Mouse (Mus musculus) hindbrain, postnatal 0 days (tissue): ENCODE measurements at regions not wholly inside any gene's neighbourhood (a gene's known extent, or its start where the extent isn't known, plus 50 kb on each side); places are given as distances from the start of the nearest gene placed in this dataset.

Experiments
- ATAC-seq: fragments of 200-750 bp; cut with Nextera tagmentation; 2 replicates; pipeline ENCODE4 v1.8.0; 2017; ENCODE audit warnings: mild to moderate bottlenecking, moderate TSS enrichment, moderate library complexity
- DNase-seq: peaks from one replicate; pipeline ENCODE4 v3.0.0-alpha.2; 2015; ENCODE audit warnings: low spot score
- H3K27ac ChIP-seq: fragments of 300-500 bp; sonication (generic); 2 replicates; pipeline ENCODE4 v1.5.1; 2014; ENCODE audit warnings: mild to moderate bottlenecking
- H3K27me3 ChIP-seq: fragments of 300-500 bp; sonication (generic); 2 replicates; pipeline ENCODE4 v1.6.1; 2014; ENCODE audit warnings: low read length, mixed read lengths; ENCODE audit not compliant: insufficient read depth
- H3K36me3 ChIP-seq: fragments of 300-500 bp; sonication (generic); 2 replicates; pipeline ENCODE4 v1.6.1; 2014; ENCODE audit warnings: low read length, mixed read lengths; ENCODE audit not compliant: insufficient read depth
- H3K4me1 ChIP-seq: fragments of 300-500 bp; sonication (generic); 2 replicates; pipeline ENCODE4 v1.6.1; 2014; ENCODE audit warnings: antibody characterized with exemption, low read length, mixed read lengths; ENCODE audit not compliant: insufficient read depth
- H3K4me2 ChIP-seq: fragments of 300-500 bp; sonication (generic); 2 replicates; pipeline ENCODE4 v1.6.1; 2014; ENCODE audit warnings: low read depth, mild to moderate bottlenecking, low read length, moderate library complexity, mixed read lengths
- H3K4me3 ChIP-seq: fragments of 300-500 bp; sonication (generic); 2 replicates; pipeline ENCODE4 v1.5.1; 2014; ENCODE audit warnings: low read length
- H3K9ac ChIP-seq: fragments of 300-500 bp; sonication (generic); replicated peaks from 2 replicates; pipeline ENCODE4 v1.6.1; 2014; ENCODE audit warnings: mild to moderate bottlenecking, low read length, moderate library complexity, mixed read lengths
- H3K9me3 ChIP-seq: fragments of 300-500 bp; sonication (generic); 2 replicates; pipeline ENCODE4 v1.6.1; 2016; ENCODE audit warnings: low read length, mixed read lengths
- CTCF ChIP-seq: IDR thresholded peaks from 2 replicates; pipeline ENCODE4 v1.5.1; 2016; ENCODE audit warnings: antibody characterized with exemption, control low read depth, low read depth
- WGBS: fragments of 180-500 bp; shearing (Covaris S2); extraction: QIAGEN DNeasy Blood & Tissue Kit; methylation state at CpG from one replicate; pipeline ENCODE4 v1.1.7; 2014; 5-methylcytosine and 5-hydroxymethylcytosine counted together

- Histone ChIP-seq H3K4me1 (no peaks in the 10 kb centered on the region), H3K9me3 (no peaks in the 10 kb centered on the region), H3K27ac (no peak overlapping the region), H3K27me3 (no peaks in the 10 kb centered on the region), H3K4me3 (no peak overlapping the region), H3K9ac (no peak overlapping the region), H3K4me2 (no peak overlapping the region), H3K36me3 (no peaks in the 10 kb centered on the region)
- DNase-seq (no peak), ATAC-seq (no peak)
- no peak for TF ChIP-seq CTCF
- WGBS = 53% methylated on average over 11 of the region's 11 CpGs
Measured at GRCm38 (mm10) chr1:138362684-138363472, 89.3 kb downstream of the Atp6v1g3 start.

GRCm38 (mm10) chr1:138369953-138370482 lies 96.5 kb downstream of the Atp6v1g3 start:
- Histone ChIP-seq H3K9me3 (no peaks in the 10 kb centered on the region), H3K36me3 (no peaks in the 10 kb centered on the region), H3K9ac (no peak overlapping the region), H3K4me1 (no peaks in the 10 kb centered on the region), H3K4me2 (no peak overlapping the region), H3K27me3 (no peaks in the 10 kb centered on the region), H3K27ac (no peak overlapping the region), H3K4me3 (no peak overlapping the region)
- TF ChIP-seq CTCF = no peak
- ATAC-seq = no peak
- DNase-seq = no peak

GRCm38 (mm10) chr1:138371474-138371873 lies 97.9 kb downstream of the Atp6v1g3 start:
- ATAC-seq (no peak), DNase-seq (no peak)
- no peaks in the 10 kb centered on the region for H3K36me3 ChIP-seq
- no peaks in the 10 kb centered on the region for H3K27me3 ChIP-seq
- no peak overlapping the region for H3K4me2 ChIP-seq
- no peak overlapping the region for H3K9ac ChIP-seq
- no peak overlapping the region for H3K4me3 ChIP-seq
- 83% methylated on average over 1 of the region's 1 CpGs for whole genome bisulfite sequencing
- H3K4me1 ChIP-seq = no peaks in the 10 kb centered on the region
- no peaks in the 10 kb centered on the region for H3K9me3 ChIP-seq
- no peak for TF ChIP-seq CTCF
- H3K27ac ChIP-seq = no peak overlapping the region

- no peaks in the 10 kb centered on the region for H3K9me3 ChIP-seq
- H3K36me3 ChIP-seq = no peaks in the 10 kb centered on the region
- no peak for TF ChIP-seq CTCF
- ATAC-seq (no peak), DNase-seq (no peak)
- no peak overlapping the region for H3K9ac ChIP-seq
- no peak overlapping the region for H3K4me3 ChIP-seq
- H3K4me1 ChIP-seq = no peaks in the 10 kb centered on the region
- no peaks in the 10 kb centered on the region for H3K27me3 ChIP-seq
- no peak overlapping the region for H3K27ac ChIP-seq
- H3K4me2 ChIP-seq = no peak overlapping the region
- 77% methylated on average over 3 of the region's 3 CpGs for WGBS
Measured at GRCm38 (mm10) chr1:138384146-138384545, 110.6 kb downstream of the Atp6v1g3 start.

- Histone ChIP-seq H3K4me1 (no peaks in the 10 kb centered on the region), H3K27ac (no peak overlapping the region), H3K4me3 (no peak overlapping the region), H3K27me3 (no peaks in the 10 kb centered on the region), H3K9me3 (no peaks in the 10 kb centered on the region), H3K36me3 (no peaks in the 10 kb centered on the region), H3K9ac (no peak overlapping the region), H3K4me2 (peak overlapping the region; percentile 48)
- ATAC-seq = peak; percentile 73
- DNase-seq = peak; percentile 65
- no peak for TF ChIP-seq CTCF
- 26% methylated on average over 19 of the region's 19 CpGs for WGBS
Measured at GRCm38 (mm10) chr1:138385156-138385841, 111.8 kb downstream of the Atp6v1g3 start.

- Histone ChIP-seq H3K36me3 (no peaks in the 10 kb centered on the region), H3K4me2 (no peak overlapping the region; the same call in 1 of the 2 replicates), H3K9me3 (no peaks in the 10 kb centered on the region), H3K9ac (no peak overlapping the region), H3K27me3 (no peaks in the 10 kb centered on the region), H3K27ac (no peak overlapping the region), H3K4me3 (no peak overlapping the region), H3K4me1 (no peaks in the 10 kb centered on the region)
- no peak for TF ChIP-seq CTCF
- DNase-seq (no peak), ATAC-seq (no peak)
- 57% methylated on average over 5 of the region's 5 CpGs for WGBS
Measured at GRCm38 (mm10) chr1:138386001-138386400, 112.5 kb downstream of the Atp6v1g3 start.

- ATAC-seq (0 out of 2 replicates have a peak, but pooled peaks have one; percentile 45), DNase-seq (peak; percentile 55)
- H3K36me3 ChIP-seq = no peaks in the 10 kb centered on the region
- TF ChIP-seq CTCF = no peak
- H3K9ac ChIP-seq = no peak overlapping the region
- no peak overlapping the region for H3K4me2 ChIP-seq
- no peaks in the 10 kb centered on the region for H3K4me1 ChIP-seq
- H3K27me3 ChIP-seq = no peaks in the 10 kb centered on the region
- no peaks in the 10 kb centered on the region for H3K9me3 ChIP-seq
- no peak overlapping the region for H3K27ac ChIP-seq
- H3K4me3 ChIP-seq = no peak overlapping the region
- 58% methylated on average over 8 of the region's 8 CpGs for WGBS
Measured at GRCm38 (mm10) chr1:138388634-138389033, 115.1 kb downstream of the Atp6v1g3 start.
